Mouse (Mus musculus): ENCODE data around the gene Zfp235.

GRCm38 (mm10) chr7:24191361-24191760 is 57.4 kb downstream of the Zfp235 start:
- TF ChIP-seq CTCF (IDR thresholded peaks at IDR 0.05; ENCODE audit: insufficient read depth, low read depth, low read length) (no peak), POLR2A (IDR thresholded peaks at IDR 0.05; ENCODE audit: insufficient read depth, low read depth, low read length) (no peak)

Data from olfactory bulb, adult 2 months (tissue).